Mouse (Mus musculus) hindbrain, embryonic 16.5 days (tissue): Measurements from ENCODE around the gene Pla2g4f. TPM values are rescaled to one million over a fixed set of nuclear protein-coding genes. Genes with fewer than 3 reads are reported as not detected.

ENCODE experiments used
- ATAC-seq: fragments of 200-750 bp; cut with Nextera tagmentation; 2 replicates; pipeline ENCODE4 v1.8.0; 2017; ENCODE audit warnings: moderate TSS enrichment, moderate library complexity
- H3K27ac ChIP-seq: fragments of 300-500 bp; sonication (generic); 2 replicates; pipeline ENCODE4 v1.5.1; 2014; ENCODE audit warnings: low read depth, mild to moderate bottlenecking, control low read depth, low read length, moderate library complexity
- H3K27me3 ChIP-seq: fragments of 300-500 bp; sonication (generic); replicated peaks from 2 replicates; pipeline ENCODE4 v1.6.1; 2014; ENCODE audit warnings: low read length; ENCODE audit not compliant: control insufficient read depth, insufficient read depth
- H3K36me3 ChIP-seq: fragments of 300-500 bp; sonication (generic); 2 replicates; pipeline ENCODE4 v1.6.1; 2014; ENCODE audit warnings: mild to moderate bottlenecking, low read length, moderate library complexity, mixed read lengths; ENCODE audit not compliant: control insufficient read depth, insufficient read depth
- H3K4me1 ChIP-seq: fragments of 300-500 bp; sonication (generic); 2 replicates; pipeline ENCODE4 v1.6.1; 2014; ENCODE audit warnings: low read depth, low read length; ENCODE audit not compliant: control insufficient read depth, insufficient read depth
- H3K4me2 ChIP-seq: fragments of 300-500 bp; sonication (generic); 2 replicates; pipeline ENCODE4 v1.6.1; 2014; ENCODE audit warnings: mild to moderate bottlenecking, low read length, control low read depth, moderate library complexity
- H3K4me3 ChIP-seq: fragments of 300-500 bp; sonication (generic); 2 replicates; pipeline ENCODE4 v1.5.1; 2014; ENCODE audit warnings: mild to moderate bottlenecking, low read length, control low read depth, moderate library complexity
- H3K9ac ChIP-seq: fragments of 300-500 bp; sonication (generic); 2 replicates; pipeline ENCODE4 v1.6.1; 2014; ENCODE audit warnings: low read depth, mild to moderate bottlenecking, control low read depth, low read length, moderate library complexity
- H3K9me3 ChIP-seq: fragments of 300-500 bp; sonication (generic); 2 replicates; pipeline ENCODE4 v1.6.1; 2014; ENCODE audit warnings: mild to moderate bottlenecking, low read length, moderate library complexity; ENCODE audit not compliant: control insufficient read depth
- WGBS: fragments of 180-500 bp; shearing (Covaris S2); extraction: QIAGEN DNeasy Blood & Tissue Kit; methylation state at CpG from one replicate; pipeline ENCODE4 v1.1.7; 2014; 5-methylcytosine and 5-hydroxymethylcytosine counted together
- polyA plus RNA-seq: library from polyadenylated mRNA; unstranded; fragments of >200 nt; fragmentation: Nextera tagmentation; extraction: Ambion mirVana; gene quantifications from 2 replicates; pipeline ENCODE4 v1.2.1, GENCODE M21; 2015

Gene Pla2g4f
- polyA plus RNA-seq, 1 experiment from 2014 or later, result not detected

- Histone ChIP-seq H3K9ac (no peak overlapping the region), H3K9me3 (no peaks in the 10 kb centered on the region), H3K4me3 (no peak overlapping the region), H3K4me1 (no peaks in the 10 kb centered on the region), H3K36me3 (no peaks in the 10 kb centered on the region), H3K27me3 (no peaks in the 10 kb centered on the region), H3K27ac (no peak overlapping the region), H3K4me2 (no peak overlapping the region)
- 20% methylated on average over 1 of the region's 1 CpGs for WGBS
- ATAC-seq, result no peak
Measured at GRCm38 (mm10) chr2:120262876-120263275, 51.1 kb downstream of the Pla2g4f start.

DNA sequence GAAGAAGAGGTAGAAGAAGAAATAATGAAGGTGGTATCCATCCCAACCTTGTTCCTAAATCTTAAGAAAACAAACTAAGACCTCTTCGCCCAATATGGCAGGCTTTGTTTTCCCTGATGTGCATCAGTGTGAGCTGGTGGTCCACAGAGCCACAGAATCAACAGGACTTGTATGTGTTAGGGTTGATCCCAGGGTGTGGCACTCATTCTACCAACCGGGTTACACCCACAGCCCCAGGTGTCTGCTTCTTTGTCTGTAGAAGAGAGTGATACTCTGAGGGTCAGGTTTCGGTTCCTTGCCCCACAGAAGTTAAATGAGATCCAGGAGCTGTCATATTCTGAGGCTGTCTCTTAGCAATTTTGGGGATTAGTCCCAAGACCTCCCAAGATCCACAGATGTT lies 52.6 kb downstream of the Pla2g4f start:
- Histone ChIP-seq H3K27ac (no peak overlapping the region), H3K36me3 (no peaks in the 10 kb centered on the region), H3K4me2 (no peak overlapping the region), H3K27me3 (no peaks in the 10 kb centered on the region), H3K9me3 (no peaks in the 10 kb centered on the region), H3K4me1 (no peaks in the 10 kb centered on the region), H3K4me3 (no peak overlapping the region), H3K9ac (no peak overlapping the region)
- WGBS, result 82% methylated on average over 3 of the region's 3 CpGs
- ATAC-seq, result no peak

DNA sequence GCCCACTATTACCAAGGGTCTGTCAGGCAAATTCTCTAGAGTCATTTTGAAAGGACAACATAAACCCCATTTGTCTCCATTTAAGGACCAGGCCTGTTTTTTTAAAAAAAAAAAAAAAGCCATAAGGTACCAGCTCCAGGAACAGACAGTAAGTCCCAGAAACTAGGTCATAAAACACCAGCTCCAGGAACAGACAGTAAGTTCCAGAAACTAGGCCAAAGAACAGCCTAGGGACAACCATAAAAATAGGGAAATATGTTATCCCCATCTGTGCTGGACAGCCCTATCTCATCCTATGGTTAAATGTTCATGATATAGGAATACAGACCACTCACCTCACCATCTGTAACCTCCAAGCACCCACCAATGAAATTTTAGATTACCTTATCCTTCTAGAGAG lies 57.7 kb downstream of the Pla2g4f start:
- Histone ChIP-seq H3K4me3 (no peak overlapping the region), H3K27me3 (no peaks in the 10 kb centered on the region), H3K4me2 (no peak overlapping the region), H3K4me1 (no peaks in the 10 kb centered on the region), H3K9ac (no peak overlapping the region), H3K9me3 (no peaks in the 10 kb centered on the region), H3K36me3 (no peaks in the 10 kb centered on the region), H3K27ac (no peak overlapping the region)
- ATAC-seq, result no peak

- ATAC-seq, result no peak
- no peaks in the 10 kb centered on the region for H3K9me3 ChIP-seq
- 94% methylated on average over 6 of the region's 6 CpGs for WGBS
- H3K9ac ChIP-seq, result no peak overlapping the region
- no peaks in the 10 kb centered on the region for H3K36me3 ChIP-seq
- H3K4me3 ChIP-seq, result no peak overlapping the region
- no peaks in the 10 kb centered on the region for H3K27me3 ChIP-seq
- H3K4me1 ChIP-seq, result no peaks in the 10 kb centered on the region
- H3K4me2 ChIP-seq, result no peak overlapping the region
- H3K27ac ChIP-seq, result no peak overlapping the region
Measured at GRCm38 (mm10) chr2:120252644-120253043, 61.3 kb downstream of the Pla2g4f start.

Other genes starting within 250 kb of the Pla2g4f start
- 19.2 and 20.7 TPM in 2 replicates for gene Ehd4, start 159.6 kb downstream of the Pla2g4f start, polyA plus RNA-seq
- 5.1 and 5.7 TPM in 2 replicates for gene Pla2g4e, start 68.8 kb downstream of the Pla2g4f start, polyA plus RNA-seq
- gene Pla2g4d, start 25.0 kb downstream of the Pla2g4f start, polyA plus RNA-seq, result 0.09 TPM in 1 of 2 replicates, not detected in the other
- 43.0 and 44.5 TPM in 2 replicates for gene Vps39, start 39.0 kb upstream of the Pla2g4f start, polyA plus RNA-seq
- gene Ganc, start 89.7 kb upstream of the Pla2g4f start, polyA plus RNA-seq, result 10.2 and 11.4 TPM in 2 replicates
- gene Tmem87a, start 89.9 kb upstream of the Pla2g4f start, polyA plus RNA-seq, result 6.3 and 7.2 TPM in 2 replicates
- 0.54 and 0.79 TPM in 2 replicates for gene Capn3, start 141.9 kb upstream of the Pla2g4f start, polyA plus RNA-seq
- gene Zfp106, start 249.7 kb upstream of the Pla2g4f start, polyA plus RNA-seq, result 31.7 and 33.1 TPM in 2 replicates